Mouse (Mus musculus) frontal cortex, adult 2 months (tissue): ENCODE measurements around the gene Lpp. TPM values are rescaled to one million over a fixed set of nuclear protein-coding genes. Genes with fewer than 3 reads are reported as not detected.
"Not testable (repeated sequence)": the region's sequence is repeated elsewhere in the genome, so short reads cannot be mapped to it uniquely, and the experiment has no call there.

Experiments used
- DNase-seq, 2 experiments: peaks; one replicate each; pipeline ENCODE4 v3.0.0; 2022; ENCODE audit warnings: low spot score in 1 of 2; ENCODE audit errors: extremely low spot score in 1 of 2
- polyA plus RNA-seq: library from polyadenylated mRNA; depleted of rRNA; stranded (reverse); fragments of >200 nt; gene quantifications from 2 replicates; pipeline ENCODE4 v1.2.3, GENCODE M21; 2012

Gene Lpp
- polyA plus RNA-seq, 1 experiment = 3.0 TPM

DNA sequence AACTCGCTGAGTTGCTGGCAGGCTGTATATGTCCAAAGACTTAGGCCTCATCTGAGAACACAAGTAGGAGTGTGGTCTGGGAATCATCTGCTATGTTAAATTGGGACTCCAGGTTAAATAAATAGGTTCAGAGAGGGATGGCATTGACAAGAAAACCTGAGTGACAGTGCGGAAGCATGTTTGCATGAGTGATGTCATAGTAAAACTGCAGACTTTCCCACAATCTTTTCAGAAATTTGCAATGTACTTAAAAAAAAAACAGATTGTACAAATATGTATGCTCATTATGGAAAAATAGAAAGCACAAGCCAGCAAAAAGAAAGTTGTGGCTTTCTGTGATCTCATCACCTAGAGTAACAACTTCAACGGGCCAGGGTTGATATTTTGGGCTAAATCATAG is 619.6 kb downstream of the Lpp start:
- DNase-seq = no peak

DNA sequence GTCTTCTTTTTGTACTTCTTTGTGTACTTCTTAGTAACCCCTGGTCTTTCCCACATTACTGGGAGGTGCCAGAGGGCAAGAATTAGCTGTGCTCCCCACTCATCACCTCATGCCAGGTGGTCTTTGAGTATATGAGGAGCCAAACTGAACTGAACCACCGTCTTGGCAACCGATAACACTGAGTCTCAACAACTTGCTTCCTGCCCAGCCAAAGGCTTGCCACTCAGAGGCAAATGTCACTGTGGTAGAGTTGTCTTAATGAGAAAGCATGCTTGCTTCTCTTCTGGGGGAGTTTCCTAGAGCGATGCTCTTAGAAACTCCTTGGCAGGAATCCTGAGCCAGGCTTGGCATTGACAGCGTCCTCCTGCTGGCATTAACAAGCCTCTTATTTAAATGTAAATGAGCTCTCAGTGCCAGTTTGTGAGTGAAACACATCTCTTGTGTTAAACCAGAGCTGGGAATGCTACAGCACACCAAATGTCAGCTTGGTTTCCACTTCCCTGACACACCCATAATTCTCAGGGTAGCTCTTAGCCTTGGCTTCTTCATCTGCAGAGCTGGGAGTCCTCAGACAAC is 623.0 kb downstream of the Lpp start:
- DNase-seq = peak; percentile 81 to 91

DNA sequence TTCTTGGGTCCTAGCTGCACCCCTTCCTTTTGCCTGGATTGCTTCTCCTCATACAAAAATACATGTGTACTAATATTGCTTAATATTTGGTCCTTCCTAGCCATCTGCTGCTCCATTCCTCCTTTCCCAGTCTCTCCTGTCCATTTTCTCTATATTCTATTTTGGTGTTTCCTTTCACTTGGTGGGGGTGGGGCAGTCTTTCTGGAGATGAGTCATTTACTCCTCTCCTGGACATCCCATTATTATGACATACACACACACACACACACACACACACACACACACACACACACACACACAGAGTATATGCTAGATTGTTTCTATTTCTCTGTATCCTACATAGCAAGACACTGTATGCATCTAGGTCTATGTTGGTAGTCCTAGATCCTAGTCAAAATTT is 623.7 kb downstream of the Lpp start:
- no peak for DNase-seq

DNA sequence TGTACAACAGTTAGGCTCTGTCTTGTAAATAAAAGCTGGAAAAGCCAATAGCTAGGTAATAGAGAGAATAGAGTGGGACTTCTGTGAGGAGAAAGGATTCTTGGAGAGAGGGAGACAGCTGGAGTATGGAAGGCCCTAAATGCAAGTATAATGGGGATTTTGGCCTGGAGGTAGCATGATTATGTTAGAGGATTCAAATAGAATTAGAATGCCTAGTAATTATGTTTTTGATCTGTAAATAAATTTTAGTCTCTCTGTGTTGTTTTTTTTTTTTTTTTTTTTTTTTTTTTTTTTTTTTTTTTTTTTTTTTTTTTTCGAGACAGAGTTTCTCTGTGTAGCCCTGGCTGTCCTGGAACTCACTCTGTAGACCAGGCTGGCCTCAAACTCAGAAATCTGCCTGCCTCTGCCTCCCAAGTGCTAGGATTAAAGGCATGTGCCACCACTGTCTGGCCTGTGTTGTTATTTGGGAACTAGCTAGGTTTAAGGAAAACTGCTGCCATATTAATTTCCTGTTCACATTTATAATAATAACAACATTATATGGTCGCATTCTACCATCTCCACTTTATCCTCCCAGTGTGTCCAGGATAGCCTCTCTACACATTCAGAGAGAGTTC is 628.5 kb downstream of the Lpp start:
- DNase-seq = not testable (repeated sequence)

DNA sequence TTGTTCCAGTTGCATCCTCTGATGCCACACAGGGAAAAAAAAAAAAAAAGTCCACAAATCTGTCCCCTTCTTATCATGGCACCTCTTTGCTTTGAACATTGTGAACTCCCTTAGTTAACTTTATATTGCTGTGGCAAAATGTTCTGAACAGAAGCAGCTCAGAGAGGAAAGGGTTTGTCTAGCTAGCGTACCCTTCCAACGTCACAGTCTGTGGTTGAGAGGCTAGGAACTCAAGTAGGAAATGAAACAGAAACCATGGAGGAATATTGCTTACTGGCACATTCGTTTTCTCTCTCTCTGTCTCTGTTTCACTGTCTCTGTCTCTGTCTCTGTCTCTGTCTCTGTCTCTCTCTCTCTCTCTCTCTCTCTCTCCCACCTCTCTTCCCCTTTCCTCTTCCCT is 631.3 kb downstream of the Lpp start:
- DNase-seq = no peak

DNA sequence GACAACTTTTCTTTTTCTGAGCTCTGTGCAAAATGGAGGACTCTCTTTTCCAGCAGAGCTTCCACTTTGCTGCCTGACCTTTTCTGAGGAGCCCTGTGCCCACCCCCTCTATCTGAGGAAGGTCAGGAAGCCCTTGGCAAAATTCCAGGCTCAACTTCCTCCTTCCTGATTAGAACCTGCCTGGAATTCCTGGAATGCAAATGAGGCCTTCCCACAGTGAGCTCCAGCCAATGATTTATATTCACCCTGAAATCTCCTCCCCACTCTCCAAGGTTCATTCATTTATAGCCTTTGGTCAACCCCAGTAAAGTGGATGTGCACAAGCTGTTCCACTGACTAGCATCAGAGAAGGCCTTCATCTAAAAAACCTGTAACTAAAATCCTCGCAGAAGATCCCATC is 632.9 kb downstream of the Lpp start:
- DNase-seq = no peak

DNA sequence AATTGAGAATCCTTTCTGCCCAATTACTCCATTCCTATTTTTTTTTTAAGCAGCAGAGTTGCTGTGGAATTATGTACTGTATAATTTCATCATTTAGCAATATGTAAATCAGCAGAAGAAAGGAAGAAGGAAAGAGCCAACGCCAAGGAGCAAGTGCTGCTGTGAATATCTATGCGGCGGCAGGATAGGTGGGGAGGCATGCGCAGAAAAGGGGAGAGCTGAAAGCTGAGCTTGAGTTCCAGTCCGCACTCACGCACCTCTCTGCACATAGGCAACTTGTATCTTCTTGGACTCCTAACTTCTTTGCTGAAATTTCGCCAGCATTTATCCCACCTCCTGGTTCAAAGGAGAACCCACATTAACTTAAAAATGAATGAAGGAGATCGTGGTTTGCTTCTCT is 636.2 kb downstream of the Lpp start:
- DNase-seq = no peak

DNA sequence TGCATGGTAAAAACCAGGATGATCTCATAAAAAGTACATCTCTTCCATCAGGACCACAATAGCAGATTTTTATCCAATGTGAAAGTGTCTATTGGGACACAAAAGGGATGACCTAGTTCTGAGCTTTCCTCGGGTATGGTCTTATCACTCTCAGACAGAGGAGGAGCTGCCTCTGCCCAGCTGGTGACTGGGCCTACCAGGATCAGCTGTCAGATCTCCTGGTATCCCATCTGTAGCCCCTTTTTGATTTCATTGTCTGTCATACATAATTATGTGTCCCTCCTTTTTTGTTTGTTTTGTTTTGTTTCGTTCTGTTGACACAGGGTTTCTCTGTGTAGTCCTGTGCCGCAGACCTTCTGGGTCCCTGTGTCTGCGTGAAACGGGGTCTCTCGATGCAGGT is 644.1 kb downstream of the Lpp start:
- no peak for DNase-seq

DNA sequence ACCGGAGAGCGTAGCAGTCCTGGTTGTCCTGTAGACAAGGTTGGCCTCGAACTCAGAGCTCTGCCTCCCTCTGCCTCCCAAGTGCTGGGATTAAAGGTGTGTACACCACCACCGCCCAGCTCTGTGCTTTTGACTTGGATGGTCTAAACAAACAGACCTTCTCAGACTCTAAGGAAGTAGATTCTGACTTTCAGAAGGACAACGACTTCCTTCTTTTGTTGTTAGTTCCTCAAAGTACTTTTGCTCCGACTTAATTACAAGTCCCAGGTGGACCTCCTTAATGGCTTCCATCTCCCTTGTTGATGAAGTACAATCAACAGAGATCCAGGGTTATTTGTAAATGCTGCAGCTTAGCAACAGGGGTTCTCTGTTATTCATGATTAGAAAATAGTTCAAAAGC is 645.2 kb downstream of the Lpp start:
- no peak for DNase-seq

DNA sequence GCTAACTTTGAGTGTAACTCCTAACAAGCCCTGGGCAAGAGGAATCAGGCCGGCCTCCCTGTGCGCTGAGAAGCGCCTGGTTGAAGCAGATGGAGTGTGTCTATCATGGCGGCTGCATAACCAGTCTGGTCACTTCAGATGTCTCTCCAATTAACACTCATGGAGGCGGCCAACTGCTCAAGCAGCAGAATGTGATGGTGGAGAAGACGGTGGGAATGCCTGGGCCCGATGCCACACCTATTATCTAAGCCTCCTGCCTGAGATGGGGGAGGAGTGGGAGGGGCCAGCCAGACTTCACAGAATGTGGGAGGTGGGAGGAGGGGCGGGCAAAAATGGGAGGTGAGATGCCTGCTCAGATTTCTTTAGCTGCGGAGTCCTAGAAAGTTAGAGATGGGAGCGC is 646.6 kb downstream of the Lpp start:
- DNase-seq = peak; percentile 55 to 80

DNA sequence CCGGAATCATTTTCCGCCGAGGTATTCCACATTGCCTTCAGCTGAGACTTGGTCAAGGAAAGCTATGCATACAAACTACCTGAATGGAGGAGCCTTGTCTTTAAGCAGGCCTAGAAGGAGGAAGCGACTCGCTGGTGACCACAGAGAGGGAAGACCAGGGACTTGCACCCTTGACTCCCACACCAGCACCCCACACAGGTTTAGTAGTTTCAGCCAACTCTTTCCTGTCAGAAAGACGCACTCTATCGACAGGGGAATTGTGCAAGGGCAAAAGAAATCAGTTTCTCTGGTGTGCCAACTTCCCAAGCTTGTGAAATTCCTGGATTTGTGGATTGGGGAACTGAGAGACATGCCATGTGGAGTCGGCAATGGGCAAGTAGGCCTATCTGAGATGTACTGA is 647.9 kb downstream of the Lpp start:
- no peak for DNase-seq

DNA sequence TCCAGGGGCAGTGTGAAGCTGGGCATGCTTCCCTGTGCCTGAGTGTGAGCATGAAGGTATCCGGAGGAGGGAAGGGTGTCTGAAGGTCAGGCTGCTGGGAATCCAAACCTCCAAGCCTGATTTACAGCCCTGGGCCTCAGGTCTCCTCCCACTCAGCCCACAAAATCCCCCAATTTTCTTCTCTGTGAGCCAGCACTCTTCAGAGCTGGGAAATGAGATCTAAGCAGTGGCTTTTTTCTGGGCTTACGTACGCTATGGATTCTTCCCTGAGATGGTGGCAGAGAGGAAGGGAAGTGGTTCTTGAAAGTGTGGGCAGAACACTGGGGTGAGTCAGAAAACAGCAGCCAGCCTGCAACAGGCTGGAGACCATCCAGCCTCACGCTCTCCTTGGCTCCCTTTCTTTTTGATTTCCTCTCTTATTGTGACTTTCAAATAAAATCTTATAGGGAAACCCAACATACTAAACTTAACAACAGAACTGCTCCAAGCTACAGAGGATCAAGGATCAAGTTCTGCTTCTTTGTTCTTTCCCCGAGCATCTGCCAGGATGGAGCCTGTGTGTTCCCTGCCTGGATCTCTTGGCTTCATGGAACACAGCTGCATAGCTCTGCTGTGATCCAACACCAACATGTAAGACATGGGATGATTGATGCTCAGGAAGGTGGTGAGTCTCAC is 648.7 kb downstream of the Lpp start:
- DNase-seq = peak; percentile 17 to 71
